Mouse (Mus musculus) ES-E14 (cell line): Measurements from ENCODE around the gene Fndc4. TPM values are rescaled to one million over a fixed set of nuclear protein-coding genes. Genes with fewer than 3 reads are reported as not detected.

Experiments
- DNase-seq: peaks from one replicate; pipeline ENCODE4 v3.0.0-alpha.2; 2013; ENCODE audit warnings: low read depth, low spot score
- H3K27ac ChIP-seq: 2 replicates; pipeline ENCODE4 v1.5.1; 2012; ENCODE audit warnings: low read depth, mild to moderate bottlenecking, low read length, moderate library complexity, mixed read lengths; ENCODE audit not compliant: poor library complexity, insufficient read depth, severe bottlenecking
- H3K36me3 ChIP-seq: 2 replicates; pipeline ENCODE4 v1.6.1; 2012; ENCODE audit warnings: mild to moderate bottlenecking, low read length, moderate library complexity, mixed read lengths; ENCODE audit not compliant: control insufficient read depth, poor library complexity, insufficient read depth, severe bottlenecking
- H3K4me1 ChIP-seq, 2 experiments: fragments of 150-350 bp in 1 of 2; sonication (generic) in 1 of 2; 2 replicates each; pipeline ENCODE4 v1.6.1; 2012; ENCODE audit warnings: low read length in 2 of 2, mild to moderate bottlenecking in 1 of 2, mixed read lengths in 1 of 2; ENCODE audit not compliant: control insufficient read depth in 2 of 2, insufficient read depth in 2 of 2, poor library complexity in 1 of 2
- H3K4me3 ChIP-seq, 2 experiments: fragments of 150-350 bp in 1 of 2; sonication (generic) in 1 of 2; 2 replicates each; pipeline ENCODE4 v1.5.1; 2012; ENCODE audit warnings: low read length in 2 of 2, low read depth in 1 of 2, mild to moderate bottlenecking in 1 of 2, mixed read lengths in 1 of 2; ENCODE audit not compliant: insufficient read depth in 1 of 2, poor library complexity in 1 of 2, severe bottlenecking in 1 of 2
- H3K9ac ChIP-seq: 2 replicates; pipeline ENCODE4 v1.6.1; 2012; ENCODE audit warnings: low read depth, mild to moderate bottlenecking, low read length, mixed read lengths; ENCODE audit not compliant: poor library complexity, insufficient read depth, severe bottlenecking
- H3K9me3 ChIP-seq: fragments of 150-350 bp; sonication (generic); 2 replicates; pipeline ENCODE4 v1.6.1; 2012; ENCODE audit warnings: low read depth, mild to moderate bottlenecking, low read length; ENCODE audit not compliant: control insufficient read depth, insufficient read depth
- CHD2 ChIP-seq: IDR thresholded peaks from 2 replicates; pipeline ENCODE4 v1.6.1; 2014; ENCODE audit warnings: mild to moderate bottlenecking, low read depth, low read length, inconsistent platforms
- HCFC1 ChIP-seq: IDR thresholded peaks from 2 replicates; pipeline ENCODE4 v1.6.1; 2012; ENCODE audit warnings: low read length, inconsistent platforms, borderline replicate concordance; ENCODE audit not compliant: insufficient read depth
- MAFK ChIP-seq: IDR thresholded peaks from 2 replicates; pipeline ENCODE4 v1.6.1; 2014; ENCODE audit warnings: mild to moderate bottlenecking, low read depth, low read length, inconsistent platforms; ENCODE audit not compliant: insufficient read depth
- ZC3H11A ChIP-seq: IDR thresholded peaks from 2 replicates; pipeline ENCODE4 v1.6.1; 2012; ENCODE audit warnings: low read depth, mild to moderate bottlenecking, inconsistent platforms, low read length, borderline replicate concordance
- ZNF384 ChIP-seq: IDR thresholded peaks from 2 replicates; pipeline ENCODE4 v1.6.1; 2012; ENCODE audit warnings: low read depth, low read length, inconsistent platforms
- in situ Hi-C, 2 experiments: fragments of 600-800 bp; cut with MboI; formaldehyde crosslinking; loops; one replicate each; pipeline ENCODE4 v1.15.1; 2025; ENCODE audit warnings: low sequenced_read_pairs in 2 of 2, inconsistent platforms in 1 of 2; ENCODE audit not compliant: unreplicated experiment in 2 of 2
- total RNA-seq: library from RNA; depleted of rRNA; stranded (reverse); fragments of 300-350 nt; gene quantifications from 2 replicates; pipeline ENCODE4 v1.2.3, GENCODE M21; 2012; rRNA removed

Gene Fndc4
- total RNA-seq, 1 experiment, result 14.2 TPM

DNA sequence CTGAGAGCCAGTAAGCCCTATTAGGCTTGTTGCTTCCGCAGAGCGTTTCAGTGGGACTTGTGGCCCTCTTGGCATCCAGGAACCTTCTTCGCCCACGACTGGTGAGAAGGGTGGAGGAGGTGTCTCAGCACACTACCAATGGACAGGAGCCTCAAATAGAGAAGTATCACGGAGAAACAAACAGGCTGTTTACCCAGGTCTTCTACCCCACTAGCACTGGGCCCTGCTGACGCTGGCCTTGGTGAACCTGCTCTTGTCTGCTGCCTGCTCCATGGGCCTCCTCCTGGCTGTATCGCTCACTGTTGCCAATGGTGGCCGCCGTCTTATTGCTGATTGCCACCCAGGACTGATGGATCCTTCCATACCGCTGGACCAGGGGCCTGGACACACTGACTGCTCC lies 43.7 kb downstream of the Fndc4 start:
- in situ Hi-C loops, result no loop called here
- H3K4me1 ChIP-seq, result peaks cover 3 to 30% of the 10 kb centered on the region in 2 experiments; a peak in 3 of 4 replicates
- no peak for DNase-seq
- peak overlapping the region; percentile 53 for H3K9ac ChIP-seq
- H3K36me3 ChIP-seq, result peaks cover 14% of the 10 kb centered on the region; the same call in 1 of the 2 replicates
- no peak for TF ChIP-seq ZNF384
- no peak for TF ChIP-seq CHD2
- TF ChIP-seq ZC3H11A, result no peak
- TF ChIP-seq HCFC1, result no peak
- TF ChIP-seq MAFK, result no peak
- H3K4me3 ChIP-seq, result peak overlapping the region; percentile 69 to 75
- H3K9me3 ChIP-seq, result no peaks in the 10 kb centered on the region
- H3K27ac ChIP-seq, result no peak overlapping the region; the same call in 1 of the 2 replicates

DNA sequence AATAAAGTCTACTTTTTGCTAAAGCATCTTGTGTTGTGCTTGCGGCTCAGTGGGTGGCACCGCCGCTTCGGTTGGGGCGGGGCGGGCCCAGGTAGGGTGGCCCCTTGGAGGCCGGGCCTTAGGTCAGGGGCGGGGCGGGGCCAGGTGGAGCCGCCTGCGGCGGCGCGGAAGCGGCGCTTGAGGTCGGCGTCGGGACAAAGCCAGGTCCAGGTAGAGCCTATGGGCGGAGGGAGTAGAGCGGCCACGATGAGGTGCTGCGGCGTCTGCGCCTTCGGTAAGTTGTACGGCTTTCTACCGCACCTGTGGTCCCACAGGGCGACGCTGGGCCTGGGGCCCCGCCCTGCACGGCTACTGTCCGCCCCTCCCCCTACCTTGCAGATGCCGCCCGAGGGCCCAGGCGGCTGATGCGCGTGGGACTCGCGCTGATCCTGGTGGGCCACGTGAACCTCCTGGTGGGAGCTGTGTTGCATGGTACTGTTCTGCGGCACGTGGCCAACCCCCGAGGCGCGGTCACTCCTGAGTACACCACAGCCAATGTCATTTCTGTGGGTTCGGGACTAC lies 44.3 kb downstream of the Fndc4 start, which contains the start of gene Krtcap3:
Krtcap3 (plus strand) TSS at position 151 of the 561 bp plus-strand sequence.
- Histone ChIP-seq H3K9me3 (no peaks in the 10 kb centered on the region), H3K36me3 (peaks cover 14% of the 10 kb centered on the region; the same call in 1 of the 2 replicates), H3K4me3 (peak within 1 kb of the TSS; percentile 69 to 75), H3K9ac (peak within 1 kb of the TSS; percentile 53), H3K27ac (peak within 1 kb of the TSS; percentile 28; the same call in 1 of the 2 replicates), H3K4me1 (peaks cover 3 to 30% of the 10 kb centered on the region in 2 experiments; a peak in 3 of 4 replicates)
- peak; percentile 54 for DNase-seq
- TF ChIP-seq ZC3H11A (no peak), CHD2 (no peak), ZNF384 (no peak), HCFC1 (no peak), MAFK (no peak)
- in situ Hi-C loops, result no loop called here

DNA sequence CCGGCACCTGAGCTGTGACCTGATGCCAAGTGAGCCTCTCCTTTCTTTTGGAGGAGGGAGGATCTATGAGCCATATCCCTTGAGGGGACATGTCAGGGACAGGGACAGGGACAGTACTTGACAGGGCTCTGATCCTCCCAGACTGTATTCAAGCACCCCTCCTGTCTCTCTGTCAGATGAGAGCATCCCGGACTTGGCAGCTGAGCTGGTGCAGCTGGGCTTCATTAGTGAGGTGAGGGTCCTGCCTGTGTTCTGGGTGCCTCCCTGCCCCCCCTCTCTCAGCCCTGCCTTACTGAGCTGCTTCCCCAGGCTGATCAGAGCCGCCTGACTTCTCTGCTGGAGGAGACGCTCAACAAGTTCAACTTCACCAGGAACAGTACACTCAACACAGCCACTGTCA lies 45.2 kb downstream of the Fndc4 start:
- in situ Hi-C loops, result no loop called here
- Histone ChIP-seq H3K4me1 (peaks cover 3 to 30% of the 10 kb centered on the region in 2 experiments; a peak in 3 of 4 replicates), H3K36me3 (peaks cover 14% of the 10 kb centered on the region; the same call in 1 of the 2 replicates), H3K27ac (no peak overlapping the region), H3K9me3 (no peaks in the 10 kb centered on the region), H3K4me3 (no peak overlapping the region), H3K9ac (peak overlapping the region; percentile 22; the same call in 1 of the 2 replicates)
- DNase-seq, result no peak
- TF ChIP-seq CHD2 (no peak), MAFK (no peak), ZC3H11A (no peak), ZNF384 (no peak), HCFC1 (no peak)

Other genes with a start within 250 kb of the Fndc4 start
- 53.7 and 64.5 TPM in 2 replicates for gene Atraid, start 247.8 kb downstream of the Fndc4 start, total RNA-seq
- gene Slc5a6, start 247.2 kb downstream of the Fndc4 start, total RNA-seq, result 44.1 and 51.3 TPM in 2 replicates
- 154 and 258 TPM in 2 replicates for gene Cad, start 241.3 kb downstream of the Fndc4 start, total RNA-seq
- gene Dnajc5g, start 189.8 kb downstream of the Fndc4 start, total RNA-seq, result 0.37 and 0.67 TPM in 2 replicates
- 1.5 and 2.5 TPM in 2 replicates for gene Slc30a3, start 187.8 kb downstream of the Fndc4 start, total RNA-seq
- gene Trim54, start 179.4 kb downstream of the Fndc4 start, total RNA-seq, result 1.3 and 2.3 TPM in 2 replicates
- not detected in 2 replicates for gene Ucn, start 157.3 kb downstream of the Fndc4 start, total RNA-seq
- gene Mpv17, start 141.8 kb downstream of the Fndc4 start, total RNA-seq, result 43.1 and 45.7 TPM in 2 replicates
- gene Gm29609, start 116.2 kb downstream of the Fndc4 start, total RNA-seq, result 3.1 and 6.3 TPM in 2 replicates
- 73.8 and 83.8 TPM in 2 replicates for gene Gtf3c2, start 115.9 kb downstream of the Fndc4 start, total RNA-seq
- 72.0 and 76.5 TPM in 2 replicates for gene Snx17, start 102.9 kb downstream of the Fndc4 start, total RNA-seq
- 74.5 and 76.8 TPM in 2 replicates for gene Eif2b4, start 102.7 kb downstream of the Fndc4 start, total RNA-seq
- 15.2 and 18.5 TPM in 2 replicates for gene Zfp513, start 93.8 kb downstream of the Fndc4 start, total RNA-seq
- gene Ppm1g, start 75.4 kb downstream of the Fndc4 start, total RNA-seq, result 285 and 294 TPM in 2 replicates
- gene Nrbp1, start 55.2 kb downstream of the Fndc4 start, total RNA-seq, result 42.4 and 53.1 TPM in 2 replicates
- gene Gm9970, start 54.8 kb downstream of the Fndc4 start, total RNA-seq, result not detected in 2 replicates
- 10.5 and 24.6 TPM in 2 replicates for gene Krtcap3, start 44.4 kb downstream of the Fndc4 start, total RNA-seq
- 26.9 and 38.1 TPM in 2 replicates for gene Ift172, start 5.0 kb downstream of the Fndc4 start, total RNA-seq
- gene Gckr, start 1.4 kb upstream of the Fndc4 start, total RNA-seq, result 0.04 TPM in 1 of 2 replicates, not detected in the other
- gene Zfp512, start 156.4 kb upstream of the Fndc4 start, total RNA-seq, result 29.5 and 32.3 TPM in 2 replicates
- gene 4930548H24Rik, start 189.7 kb upstream of the Fndc4 start, total RNA-seq, result 2.4 TPM in 2 replicates
- 69.7 and 82.8 TPM in 2 replicates for gene Gpn1, start 198.7 kb upstream of the Fndc4 start, total RNA-seq
- 26.5 and 30.2 TPM in 2 replicates for gene Slc4a1ap, start 230.9 kb upstream of the Fndc4 start, total RNA-seq
- gene Supt7l, start 231.7 kb upstream of the Fndc4 start, total RNA-seq, result 22.4 and 24.8 TPM in 2 replicates